Mouse (Mus musculus) bone marrow macrophage, adult 2 months (primary cell): Measurements from ENCODE around the gene Pan2. TPM values are rescaled to one million over a fixed set of nuclear protein-coding genes. Genes with fewer than 3 reads are reported as not detected.
A peak's percentile ranks its signal among the peaks of the same experiment; 100 is the strongest.
"Not testable (repeated sequence)": the region's sequence is repeated elsewhere in the genome, so short reads cannot be mapped to it uniquely, and the experiment has no call there.

Experiments
- H3K27ac ChIP-seq: 2 replicates; pipeline ENCODE4 v1.5.1; 2012; ENCODE audit warnings: low read depth, low read length; ENCODE audit not compliant: insufficient read depth
- H3K4me1 ChIP-seq: 2 replicates; pipeline ENCODE4 v1.6.1; 2012; ENCODE audit warnings: low read length; ENCODE audit not compliant: control insufficient read depth, insufficient read depth
- H3K4me3 ChIP-seq: 2 replicates; pipeline ENCODE4 v1.5.1; 2012; ENCODE audit warnings: mild to moderate bottlenecking, low read length, moderate library complexity; ENCODE audit not compliant: insufficient read depth
- CTCF ChIP-seq: IDR thresholded peaks from 2 replicates; pipeline ENCODE4 v1.5.1; 2012; ENCODE audit warnings: low read depth, mild to moderate bottlenecking, low read length, moderate library complexity
- POLR2A ChIP-seq: IDR thresholded peaks from 2 replicates; pipeline ENCODE4 v1.6.1; 2012; ENCODE audit warnings: mild to moderate bottlenecking, low read depth, low read length, borderline replicate concordance
- polyA plus RNA-seq: library from polyadenylated mRNA; stranded (reverse); fragments of >200 nt; gene quantifications from 2 replicates; pipeline ENCODE4 v1.2.4, GENCODE M21; 2012; ENCODE audit not compliant: missing spikeins, insufficient read depth, insufficient read length

Pan2 gene
- polyA plus RNA-seq, 1 experiment = 14.3 TPM

DNA sequence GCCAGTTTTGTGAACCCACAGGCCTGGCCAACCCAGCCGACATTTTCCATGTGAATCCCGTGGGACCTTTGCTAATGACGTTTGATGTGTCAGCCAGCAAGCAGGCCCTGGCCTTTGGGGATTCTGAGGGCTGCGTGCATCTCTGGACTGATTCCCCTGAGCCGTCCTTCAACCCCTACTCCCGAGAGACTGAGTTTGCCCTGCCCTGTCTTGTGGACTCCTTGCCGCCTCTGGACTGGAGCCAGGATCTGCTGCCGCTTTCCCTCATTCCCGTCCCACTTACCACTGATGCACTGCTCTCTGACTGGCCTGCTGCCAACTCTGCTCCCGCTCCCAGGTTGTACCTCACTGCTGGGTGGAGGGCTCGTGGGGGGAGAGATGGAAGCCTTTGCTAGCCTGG lies 7.0 kb downstream of the Pan2 start:
- TF ChIP-seq POLR2A = no peak
- no peak overlapping the region for H3K4me3 ChIP-seq
- H3K4me1 ChIP-seq = no peaks in the 10 kb centered on the region
- no peak overlapping the region for H3K27ac ChIP-seq

DNA sequence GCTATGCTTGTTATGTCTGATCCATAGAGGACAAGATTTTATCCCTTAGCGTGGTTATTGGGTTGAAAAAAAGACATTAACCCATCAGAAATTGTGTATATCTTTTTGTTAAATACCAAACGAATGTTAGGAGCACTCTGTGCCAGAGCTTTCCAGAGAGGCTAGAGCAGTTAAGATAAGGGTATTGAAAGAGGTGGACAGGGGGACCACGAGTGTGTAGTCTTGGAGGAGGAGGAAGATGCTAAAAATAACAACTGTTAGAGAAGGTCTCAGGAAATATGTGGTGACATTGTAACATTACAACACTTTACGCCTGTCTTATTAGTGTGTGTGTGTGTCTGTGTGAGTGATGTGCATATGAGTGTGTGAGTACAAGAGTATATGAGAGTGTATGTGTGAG lies 7.8 kb downstream of the Pan2 start:
- Histone ChIP-seq H3K4me1 (no peaks in the 10 kb centered on the region), H3K4me3 (no peak overlapping the region), H3K27ac (no peak overlapping the region)
- TF ChIP-seq POLR2A = no peak
- no peak for TF ChIP-seq CTCF

DNA sequence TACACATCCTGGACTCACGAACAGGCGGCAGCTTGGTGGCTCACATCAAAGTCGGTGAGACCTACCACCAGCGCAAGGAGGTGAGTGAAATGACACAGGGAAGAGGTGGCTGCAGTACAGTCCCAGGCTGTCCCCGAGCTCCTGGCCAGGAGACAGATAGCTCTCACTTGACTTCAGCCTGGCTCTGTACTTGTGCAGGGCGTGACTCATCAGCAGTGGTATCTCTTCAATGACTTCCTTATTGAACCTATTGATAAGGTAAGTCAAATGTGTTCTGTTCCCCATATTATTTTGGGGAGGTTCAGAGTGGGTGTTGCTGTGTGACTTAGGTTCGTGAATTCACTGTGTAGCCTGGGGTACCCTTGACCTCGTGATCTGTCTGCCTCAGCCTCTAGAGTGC lies 12.4 kb downstream of the Pan2 start:
- no peak overlapping the region for H3K4me3 ChIP-seq
- TF ChIP-seq CTCF (no peak), POLR2A (no peak)
- no peaks in the 10 kb centered on the region for H3K4me1 ChIP-seq
- no peak overlapping the region for H3K27ac ChIP-seq

- peak overlapping the region; percentile 63 for H3K4me3 ChIP-seq
- peaks cover 7% of the 10 kb centered on the region for H3K4me1 ChIP-seq
- TF ChIP-seq POLR2A = no peak
- TF ChIP-seq CTCF = no peak
- no peak overlapping the region for H3K27ac ChIP-seq
Observed at GRCm38 (mm10) chr10:128321641-128322040, 18.5 kb downstream of the Pan2 start.

- peak within 1 kb of the TSS; percentile 68 for H3K27ac ChIP-seq
- peaks cover 7% of the 10 kb centered on the region for H3K4me1 ChIP-seq
- TF ChIP-seq CTCF (no peak), POLR2A (no peak)
- H3K4me3 ChIP-seq = peak within 1 kb of the TSS; percentile 98
Observed at GRCm38 (mm10) chr10:128322141-128323108, 19.3 kb downstream of the Pan2 start, which contains the start of gene Cnpy2. Gene Cnpy2, plus strand, starts transcription at chr10:128322459.

- 0 out of 2 replicates have a peak overlapping the region, but pooled peaks have one; percentile 2 for H3K27ac ChIP-seq
Observed at GRCm38 (mm10) chr10:128323516-128323915, 20.4 kb downstream of the Pan2 start.

DNA sequence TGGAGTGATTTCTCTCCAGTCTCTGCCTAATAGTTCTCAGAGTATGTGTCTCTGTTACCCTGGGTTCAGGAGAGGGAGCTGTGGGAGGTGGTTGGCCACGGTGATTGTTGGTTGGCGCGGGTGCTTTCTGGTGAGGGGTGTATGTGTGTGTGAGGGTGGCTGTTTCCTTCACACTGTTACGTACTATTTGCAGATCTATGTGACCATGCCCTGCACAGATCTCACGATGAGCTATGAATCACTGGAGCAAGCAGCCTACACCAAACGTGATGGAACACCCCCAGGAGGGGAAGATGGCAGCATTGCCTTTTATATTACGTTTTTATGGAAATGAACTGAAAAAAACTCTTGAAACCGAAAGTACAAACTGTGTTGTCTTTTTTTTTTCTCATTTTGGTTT lies 23.7 kb downstream of the Pan2 start:
- Histone ChIP-seq H3K4me3 (no peak overlapping the region), H3K27ac (no peak overlapping the region), H3K4me1 (peaks cover 3% of the 10 kb centered on the region)
- no peak for TF ChIP-seq CTCF

More at GRCm38 (mm10) chr10:128323516-128323915, 20.4 kb downstream of the Pan2 start:
- H3K4me3 ChIP-seq = peak overlapping the region; percentile 98
- no peak for TF ChIP-seq CTCF
- TF ChIP-seq POLR2A = no peak
- peaks cover 7% of the 10 kb centered on the region for H3K4me1 ChIP-seq

GRCm38 (mm10) chr10:128327610-128328009 lies 24.5 kb downstream of the Pan2 start:
- no peak overlapping the region for H3K27ac ChIP-seq
- TF ChIP-seq POLR2A (no peak), CTCF (peak; percentile 15; the same call in 1 of the 2 replicates)
- H3K4me3 ChIP-seq = no peak overlapping the region
- H3K4me1 ChIP-seq = peaks cover 3% of the 10 kb centered on the region

DNA sequence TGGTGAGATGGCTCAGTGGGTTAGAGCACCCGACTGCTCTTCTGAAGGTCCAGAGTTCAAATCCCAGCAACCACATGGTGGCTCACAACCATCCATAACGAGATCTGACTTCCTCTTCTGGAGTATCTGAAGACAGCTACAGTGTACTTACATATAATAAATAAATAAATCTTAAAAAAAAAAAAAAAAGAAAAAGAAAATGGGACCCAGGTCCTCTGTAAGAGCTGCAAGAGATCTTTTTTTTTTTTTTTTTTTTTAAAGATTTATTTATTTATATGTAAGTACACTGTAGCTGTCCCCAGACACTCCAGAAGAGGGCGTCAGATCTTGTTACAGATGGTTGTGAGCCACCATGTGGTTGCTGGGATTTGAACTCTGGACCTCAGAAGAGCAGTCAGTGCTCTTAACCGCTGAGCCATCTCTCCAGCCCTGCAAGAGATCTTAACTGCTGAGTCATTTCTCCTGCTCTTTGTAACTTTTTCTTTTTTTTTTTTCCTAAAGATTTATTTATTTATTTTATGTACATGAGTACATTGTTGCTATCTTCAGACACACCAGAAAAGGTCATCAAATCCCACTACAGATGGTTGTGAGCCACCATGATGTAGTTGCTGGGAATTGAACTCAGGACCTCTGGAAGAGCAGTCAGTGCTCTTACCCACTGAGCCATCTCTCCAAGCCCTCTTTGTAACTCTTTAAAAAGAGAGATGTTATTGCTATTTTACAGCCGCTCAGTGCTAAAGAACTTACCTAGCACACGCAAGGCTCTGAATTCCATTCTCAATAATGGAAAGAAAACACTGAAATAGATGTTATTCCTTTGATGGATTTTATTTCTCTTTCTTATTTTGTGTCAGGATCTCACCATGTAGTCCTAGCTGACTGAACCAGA lies 29.5 kb downstream of the Pan2 start:
- not testable (repeated sequence) for H3K4me1 ChIP-seq, H3K4me3 ChIP-seq, H3K27ac ChIP-seq

GRCm38 (mm10) chr10:128335582-128335981 lies 32.4 kb downstream of the Pan2 start:
- Histone ChIP-seq H3K27ac (no peak overlapping the region), H3K4me3 (no peak overlapping the region), H3K4me1 (peaks cover 9% of the 10 kb centered on the region)
- no peak for TF ChIP-seq POLR2A
- TF ChIP-seq CTCF = no peak
